Mouse (Mus musculus) E14TG2a.4 (cell line): ENCODE measurements around the gene Set.

ENCODE experiments used
- CTCF ChIP-seq: conservative IDR thresholded peaks from 2 replicates; pipeline ENCODE4 v1.5.1; 2014; ENCODE audit warnings: low read length
- POU5F1 ChIP-seq: IDR thresholded peaks from 2 replicates; pipeline ENCODE4 v1.6.1; 2014; ENCODE audit warnings: low read length, borderline replicate concordance

GRCm38 (mm10) chr2:30073285-30073684 lies 16.1 kb downstream of the Set start:
- TF ChIP-seq CTCF (no peak), POU5F1 (no peak)
